Mouse (Mus musculus): ENCODE measurements around the gene Zscan4-ps3. TPM values are rescaled to one million over a fixed set of nuclear protein-coding genes. Genes with fewer than 3 reads are reported as not detected.

Gene Zscan4-ps3
- not detected for polyA plus RNA-seq (2014; fragmentation: Illumina TruSeq; extraction: RNeasy Lipid Tissue Mini Kit (QIAGEN cat#74804); ENCODE audit: low read depth, low replicate concordance)

DNA sequence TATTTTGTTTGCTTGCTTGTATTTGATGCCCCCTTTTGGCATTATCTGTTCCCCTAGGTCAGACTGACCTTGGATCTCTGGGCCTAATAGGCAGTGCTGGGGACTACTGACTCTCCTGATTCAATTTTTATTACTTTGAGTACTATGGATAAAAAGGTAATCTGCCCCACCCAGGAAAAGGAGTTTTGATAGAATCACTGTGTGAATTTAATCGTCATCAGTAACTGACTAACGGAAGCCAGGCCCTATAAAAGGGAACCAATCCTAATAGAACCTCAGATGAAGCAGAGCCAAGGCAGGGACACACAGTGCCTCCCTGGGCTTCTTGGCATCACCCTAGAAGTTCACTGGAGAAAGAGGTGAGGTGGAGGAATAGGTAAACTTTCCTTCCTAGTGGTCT is at the start of gene Zscan4-ps3:
Zscan4-ps3 (plus strand) TSS at position 301 of the 400 bp plus-strand sequence.

Other genes starting within 250 kb of the Zscan4-ps3 start
- 0.25 TPM for gene Zscan4f, start 211.4 kb upstream of the Zscan4-ps3 start, polyA plus RNA-seq (2014; fragmentation: Illumina TruSeq; extraction: RNeasy Lipid Tissue Mini Kit (QIAGEN cat#74804); ENCODE audit: low read depth, low replicate concordance)
- gene Zscan4-ps2, start 95.0 kb upstream of the Zscan4-ps3 start, polyA plus RNA-seq (2014; fragmentation: Illumina TruSeq; extraction: RNeasy Lipid Tissue Mini Kit (QIAGEN cat#74804); ENCODE audit: low read depth, low replicate concordance), result 1.1 TPM
- gene Vmn1r72, start 70.8 kb downstream of the Zscan4-ps3 start, polyA plus RNA-seq (2014; fragmentation: Illumina TruSeq; extraction: RNeasy Lipid Tissue Mini Kit (QIAGEN cat#74804); ENCODE audit: low read depth, low replicate concordance), result not detected
- not detected for gene Vmn1r73, start 121.0 kb downstream of the Zscan4-ps3 start, polyA plus RNA-seq (2014; fragmentation: Illumina TruSeq; extraction: RNeasy Lipid Tissue Mini Kit (QIAGEN cat#74804); ENCODE audit: low read depth, low replicate concordance)
- gene Vmn1r74, start 224.7 kb downstream of the Zscan4-ps3 start, polyA plus RNA-seq (2014; fragmentation: Illumina TruSeq; extraction: RNeasy Lipid Tissue Mini Kit (QIAGEN cat#74804); ENCODE audit: low read depth, low replicate concordance), result not detected

Data from testis, adult 10 weeks (tissue).